Mouse (Mus musculus) NIH3T3 (cell line): ENCODE measurements at regions not wholly inside any gene's neighbourhood (a gene's known extent, or its start where the extent isn't known, plus 50 kb on each side); places are given as distances from the start of the nearest gene placed in this dataset.

Experiments used
- DNase-seq: peaks from one replicate; pipeline ENCODE4 v3.0.0-alpha.2; 2012; ENCODE audit warnings: low read depth

DNA sequence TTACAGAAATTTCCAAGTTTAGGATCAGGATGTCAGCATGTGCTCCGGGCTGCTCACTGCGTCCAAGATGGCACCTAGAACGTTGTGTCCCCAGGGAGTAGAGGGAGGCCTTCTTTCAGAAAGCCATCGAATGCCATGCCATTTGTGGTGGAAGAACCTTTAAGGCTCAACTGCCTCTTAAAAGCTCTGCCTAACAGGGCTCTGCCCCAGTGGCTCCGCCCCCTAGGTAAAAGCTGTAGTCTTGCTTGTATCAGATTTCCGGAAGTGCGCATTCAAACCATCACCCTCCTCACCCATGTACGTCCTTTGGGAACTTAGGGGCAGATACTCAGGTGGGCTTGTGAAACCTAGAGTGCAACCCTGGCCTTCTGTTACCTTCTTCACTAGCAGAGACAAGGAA lies 54.0 kb upstream of the Psmd7 start:
- DNase-seq = no peak

DNA sequence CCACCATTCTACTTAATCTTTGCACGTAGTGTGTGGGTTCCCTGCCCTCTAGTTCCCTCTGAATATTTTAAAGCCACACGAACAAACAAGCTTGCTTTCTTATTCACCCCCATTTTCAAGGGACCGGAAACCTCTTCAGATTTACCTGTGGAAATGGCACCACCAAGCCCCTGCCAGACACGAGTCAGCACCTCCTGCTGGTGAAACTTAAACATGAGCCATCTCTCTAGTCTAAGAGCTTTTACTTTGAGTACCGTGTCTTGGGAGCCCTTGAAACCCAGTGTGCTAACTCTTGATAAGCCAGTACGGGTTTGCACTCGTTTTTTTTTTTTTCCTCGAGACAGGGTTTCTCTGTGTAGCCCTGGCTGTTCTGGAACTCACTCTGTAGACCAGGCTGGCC lies 59.7 kb upstream of the Psmd7 start:
- DNase-seq = no peak

DNA sequence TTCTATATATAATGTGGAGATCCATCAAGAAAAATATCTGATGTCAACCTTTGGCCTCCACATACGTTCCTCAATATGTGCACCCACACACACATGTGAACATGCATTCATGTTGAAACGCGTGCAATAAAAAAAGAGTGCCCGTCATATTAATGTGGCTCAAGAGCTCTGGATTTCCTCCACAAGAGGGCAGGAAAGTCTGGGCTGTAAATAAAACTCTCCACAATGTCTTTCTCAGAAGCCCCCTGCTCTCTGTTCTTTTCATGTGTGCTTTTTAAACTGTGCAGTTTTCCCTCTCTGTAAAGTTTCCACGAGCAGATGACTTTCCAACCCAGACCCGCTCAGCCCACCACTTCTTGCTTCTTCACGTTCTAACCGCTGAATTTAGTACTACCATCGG lies 62.0 kb upstream of the Psmd7 start:
- DNase-seq = no peak

DNA sequence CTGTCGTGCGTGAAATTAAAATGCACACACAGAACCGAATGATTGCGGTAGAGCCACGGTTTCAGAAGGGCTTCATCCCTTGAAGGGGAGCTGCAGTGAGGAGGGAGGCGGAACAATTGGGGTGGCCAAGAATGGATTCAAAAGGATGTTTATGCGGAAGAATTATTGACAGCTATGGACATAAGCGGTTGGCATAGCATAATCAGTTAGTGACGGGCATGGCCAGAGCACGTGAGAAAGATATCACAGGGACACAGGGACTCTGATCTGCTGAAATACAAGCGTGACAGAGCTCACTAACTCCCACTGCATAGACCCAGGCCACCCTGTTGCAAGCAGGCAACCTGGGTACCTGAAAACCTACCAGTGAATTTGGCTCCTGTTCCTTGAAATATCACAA lies 63.2 kb upstream of the Psmd7 start:
- DNase-seq = no peak

DNA sequence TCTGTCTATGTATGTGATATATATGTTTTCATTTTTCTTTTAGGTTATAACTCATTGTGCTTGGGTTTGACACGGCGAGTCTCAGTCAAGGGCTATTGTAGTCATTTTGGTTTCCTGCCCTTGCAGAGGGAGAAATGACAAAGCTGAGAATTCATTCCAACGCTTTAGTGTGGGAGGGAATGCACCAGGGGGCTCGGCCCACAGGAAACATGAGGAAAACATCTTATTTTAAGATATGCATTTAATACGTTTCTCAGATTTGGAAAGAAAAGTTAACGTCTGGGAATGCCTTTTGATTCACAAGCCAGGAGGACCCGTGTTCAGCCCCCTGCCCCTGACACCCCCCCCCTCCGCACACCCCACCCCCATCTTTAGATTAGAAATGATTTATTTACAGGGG lies 64.0 kb upstream of the Psmd7 start:
- no peak for DNase-seq

DNA sequence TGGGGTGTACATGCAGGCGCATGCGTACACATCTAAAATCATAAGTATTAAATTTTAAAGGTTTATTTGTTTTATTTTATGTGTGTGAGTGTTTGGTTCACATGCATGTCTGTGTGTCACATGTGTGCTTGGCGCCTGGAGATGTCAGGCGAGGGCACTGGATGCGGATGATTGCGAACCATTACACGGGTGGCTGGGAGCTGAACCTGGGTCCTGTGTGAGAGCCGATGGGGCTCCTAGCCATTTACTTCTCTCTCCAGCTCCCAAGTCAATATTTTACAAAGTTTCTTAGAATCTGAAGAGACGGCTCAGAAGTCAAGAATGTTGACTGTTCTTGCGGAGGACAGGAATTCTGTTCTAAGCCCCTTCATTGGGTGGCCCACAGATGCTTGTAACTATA lies 65.4 kb upstream of the Psmd7 start:
- no peak for DNase-seq

DNA sequence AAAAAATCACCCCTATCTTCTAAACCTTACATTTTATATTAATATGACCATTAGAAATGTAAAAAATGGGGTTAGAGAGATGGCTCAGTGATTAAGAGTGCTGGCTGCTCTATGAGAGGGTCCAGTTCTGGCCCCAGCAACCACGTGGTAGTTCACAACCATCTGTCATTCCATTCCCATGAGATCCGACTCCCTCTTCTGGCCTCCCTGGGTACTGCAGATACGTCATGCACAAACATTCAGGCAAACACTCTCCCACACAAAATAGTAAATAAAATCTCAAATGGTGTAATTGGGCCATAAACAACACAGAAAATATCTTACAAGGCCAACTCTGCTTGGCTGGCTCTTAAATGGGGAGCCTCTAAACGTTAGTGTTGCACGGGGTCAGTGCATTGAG lies 68.4 kb upstream of the Psmd7 start:
- DNase-seq = no peak

DNA sequence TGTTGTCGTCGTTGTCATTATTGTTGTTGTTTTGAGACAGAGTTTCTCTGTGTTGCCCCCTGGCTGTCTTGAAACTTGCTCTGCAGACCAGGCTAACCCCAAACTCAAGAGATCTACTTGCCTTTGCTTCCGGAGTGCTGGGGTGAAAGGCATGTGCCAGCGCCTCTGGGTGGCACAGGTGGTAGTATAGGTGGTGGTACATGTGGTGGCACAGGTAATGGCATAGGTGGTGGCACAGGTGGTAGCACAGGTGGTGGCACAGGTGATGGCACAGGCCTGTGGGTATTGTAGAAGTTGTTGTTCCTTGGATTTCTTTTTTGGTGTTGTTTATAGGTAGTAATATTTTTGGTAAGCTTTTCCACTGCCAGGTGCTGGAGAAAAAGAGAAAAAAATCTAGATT lies 69.5 kb upstream of the Psmd7 start:
- no peak for DNase-seq

DNA sequence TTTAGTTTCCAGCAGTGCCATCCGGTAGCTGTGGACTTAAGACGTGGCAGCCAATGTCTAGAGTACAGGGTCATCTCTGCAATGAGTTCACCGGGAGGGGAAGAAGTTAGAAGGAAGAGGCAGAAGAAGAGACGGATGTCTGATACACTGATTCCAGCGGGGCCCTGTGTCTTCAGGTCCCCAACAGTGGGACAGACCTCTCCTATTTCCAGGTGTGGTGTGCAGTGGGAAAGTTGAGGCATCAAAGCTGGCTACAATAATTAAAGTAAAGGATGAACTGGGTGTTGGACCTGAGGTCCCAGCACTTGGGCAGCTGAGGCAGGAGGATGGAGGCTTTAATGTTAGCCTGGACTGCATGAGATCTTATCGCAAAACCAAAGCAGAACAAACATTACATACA lies 70.1 kb upstream of the Psmd7 start:
- DNase-seq = no peak

DNA sequence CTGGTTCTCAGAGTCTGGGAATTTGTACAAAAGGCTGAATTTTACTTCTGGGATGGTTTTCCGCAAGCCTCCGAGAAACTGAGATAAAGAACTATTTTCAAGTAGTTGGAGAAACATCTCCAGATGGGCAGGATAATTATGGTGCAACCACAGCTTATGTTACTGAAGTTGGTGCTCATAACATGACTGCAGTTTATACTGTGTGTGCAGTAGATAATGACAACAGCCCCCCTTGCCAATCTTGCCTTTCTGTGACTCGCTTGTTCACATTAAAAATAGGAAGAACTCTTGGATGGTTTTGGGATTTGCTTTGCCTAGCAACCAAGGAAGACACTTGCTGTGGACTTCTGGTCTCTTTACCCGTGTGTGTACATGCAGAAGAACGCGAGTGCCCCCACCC lies 72.4 kb upstream of the Psmd7 start:
- no peak for DNase-seq

DNA sequence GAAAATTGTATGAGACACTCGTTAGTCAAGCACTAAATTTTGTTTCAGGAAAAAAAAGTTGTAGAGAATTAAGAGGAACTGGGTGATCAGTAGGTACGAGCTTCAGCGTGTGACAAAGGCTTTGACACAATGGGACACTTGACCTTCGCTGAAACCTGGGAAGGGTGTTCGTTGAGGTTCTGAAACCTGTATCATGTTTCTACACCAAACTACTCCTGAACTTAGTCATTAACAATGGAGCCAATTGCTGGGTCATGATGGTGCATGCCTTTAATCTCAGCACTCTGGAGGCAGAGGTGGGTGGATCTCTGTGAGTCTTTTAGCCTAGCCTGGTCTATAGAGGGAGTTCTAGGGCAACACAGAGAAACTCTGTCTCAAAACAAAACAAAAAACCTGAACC lies 81.3 kb upstream of the Psmd7 start:
- DNase-seq = no peak

DNA sequence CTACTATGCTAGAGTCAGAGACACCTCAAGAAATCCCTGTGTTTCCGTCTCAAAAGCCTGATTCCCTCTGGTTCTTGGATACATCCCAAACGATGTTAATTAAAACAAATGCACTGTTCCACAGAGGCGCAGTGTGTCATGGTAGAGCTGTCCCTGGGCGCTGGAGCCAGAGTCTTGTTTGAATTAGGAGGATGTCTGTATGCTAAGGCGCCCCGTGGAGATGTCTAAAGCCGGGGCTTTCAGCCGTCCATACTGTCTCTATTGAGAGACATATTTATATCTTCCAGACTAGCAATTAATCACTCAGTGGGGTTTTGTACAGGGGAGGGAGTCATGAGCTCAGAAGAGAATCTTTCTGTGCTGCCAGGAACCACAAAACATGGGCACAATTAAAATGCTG lies 83.2 kb upstream of the Psmd7 start:
- DNase-seq = no peak

DNA sequence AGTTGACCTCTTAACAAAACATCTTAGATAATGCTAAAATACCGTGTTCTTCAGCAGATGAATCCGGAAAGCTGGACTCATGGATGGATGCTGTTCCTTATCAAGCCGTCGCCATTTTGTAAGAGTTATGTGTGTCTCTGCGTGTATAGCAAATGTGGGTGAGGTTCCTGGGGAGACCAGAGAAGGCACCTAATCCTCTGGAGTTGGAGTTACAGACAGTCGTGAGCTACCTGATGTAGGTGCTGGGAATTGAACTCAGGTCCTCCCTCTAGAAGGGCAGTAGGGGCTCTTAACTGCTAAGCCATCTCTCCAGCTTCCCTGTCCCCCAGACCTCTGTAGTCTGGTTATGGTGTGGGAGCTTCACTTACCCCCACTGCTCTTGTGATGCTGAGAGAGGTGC lies 84.4 kb upstream of the Psmd7 start:
- DNase-seq = no peak

DNA sequence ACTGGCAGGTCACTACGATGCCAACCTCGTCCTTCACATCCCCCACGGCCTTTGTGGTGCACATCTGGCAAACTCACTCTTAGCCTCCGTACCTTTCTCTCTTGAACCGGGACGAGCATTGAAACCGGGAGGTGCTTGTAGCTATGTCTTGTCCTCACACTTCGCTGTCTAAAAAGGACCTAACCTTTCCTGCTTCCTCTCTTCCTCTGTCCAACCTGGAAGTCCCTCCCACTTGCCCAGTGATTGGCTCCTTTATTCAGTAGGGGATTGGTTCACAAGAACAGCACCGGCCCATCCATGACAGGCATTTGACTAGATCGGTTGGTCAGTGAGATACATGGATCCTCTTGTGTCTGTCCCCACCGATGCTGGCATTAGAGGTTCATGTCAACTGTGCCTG lies 93.8 kb upstream of the Psmd7 start:
- no peak for DNase-seq

DNA sequence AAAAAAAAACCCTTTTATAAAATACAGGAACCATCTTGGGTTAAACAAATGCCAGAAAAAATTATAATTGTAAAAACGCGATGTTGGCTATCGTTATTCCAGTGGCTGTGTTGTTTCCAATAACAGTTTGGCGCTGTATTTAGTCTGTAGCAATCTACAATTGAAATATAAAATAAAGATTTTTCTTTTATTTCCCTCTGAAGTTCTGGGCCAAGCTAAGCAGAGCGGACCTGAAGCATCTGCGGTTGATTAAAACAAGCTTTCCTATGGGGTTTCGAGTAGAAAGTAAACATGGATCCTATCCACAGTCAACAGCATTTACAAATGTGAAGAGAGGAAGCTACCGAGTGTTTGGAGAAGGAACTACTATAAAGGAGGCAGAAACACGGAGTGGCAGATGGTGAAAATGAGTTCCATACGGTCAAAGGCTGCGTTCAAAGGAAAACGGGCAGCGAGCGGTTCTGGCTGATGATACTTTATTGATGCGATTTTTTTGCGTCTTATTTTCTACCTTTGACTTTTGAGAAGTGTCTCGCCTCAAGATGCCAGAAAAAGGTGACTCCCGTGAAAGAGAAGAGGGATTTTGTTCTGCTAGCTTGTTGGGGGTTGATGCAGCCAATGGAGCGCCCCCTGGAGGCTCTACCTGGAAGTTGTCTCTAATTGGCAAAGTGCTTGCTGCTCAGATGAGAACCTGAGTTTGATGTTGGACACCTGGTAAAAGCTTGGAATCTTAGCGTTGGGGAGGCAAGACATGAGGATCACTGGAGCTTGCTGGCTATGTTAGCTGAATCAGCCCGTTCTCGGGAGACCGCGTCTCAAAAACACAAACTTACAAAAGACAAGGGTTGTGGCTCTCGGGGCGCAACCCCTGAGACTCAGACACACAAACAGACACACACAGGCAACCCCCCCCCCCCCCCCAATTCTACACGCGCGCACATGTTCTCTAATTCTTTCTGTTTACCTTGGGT lies 96.7 kb upstream of the Psmd7 start:
- peak; percentile 32 for DNase-seq

DNA sequence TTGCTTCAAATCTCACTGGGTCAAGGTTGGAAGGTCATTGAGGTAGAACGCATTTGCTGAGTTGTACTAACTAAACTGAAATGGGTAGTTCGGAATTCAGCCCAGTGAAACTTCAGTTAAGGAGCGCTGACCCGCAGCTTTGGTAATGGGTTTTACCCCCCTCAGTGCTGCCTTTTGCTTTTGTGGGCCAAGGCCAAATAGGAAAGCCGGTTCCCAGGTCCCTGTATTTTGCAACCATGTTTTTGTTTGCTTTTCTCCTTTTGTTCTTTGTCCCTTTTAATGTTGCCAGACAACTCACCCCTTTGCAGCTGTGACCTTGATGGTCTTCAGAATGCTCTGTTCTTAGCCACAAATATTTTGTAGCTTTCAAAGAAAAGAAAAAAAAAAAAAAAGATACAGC lies 98.7 kb upstream of the Psmd7 start:
- no peak for DNase-seq

DNA sequence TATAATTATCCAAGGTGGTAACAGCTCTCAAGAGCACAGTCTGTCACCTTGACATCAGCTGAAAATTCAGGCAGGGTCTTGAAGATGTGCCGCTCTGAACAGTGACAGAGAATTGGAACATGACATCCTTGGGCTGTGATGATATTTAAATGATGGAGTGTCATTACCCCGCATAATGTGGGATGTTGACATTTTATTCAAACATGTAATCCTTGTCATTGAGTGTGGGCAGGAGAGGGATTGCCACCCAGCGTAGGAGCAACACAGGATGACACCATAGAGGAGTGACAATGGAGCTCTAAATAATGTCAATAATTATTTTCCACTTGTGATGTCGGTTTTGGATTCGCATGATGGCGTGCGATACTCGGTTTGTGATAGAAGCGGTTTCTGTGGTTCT lies 99.3 kb upstream of the Psmd7 start:
- DNase-seq = no peak

DNA sequence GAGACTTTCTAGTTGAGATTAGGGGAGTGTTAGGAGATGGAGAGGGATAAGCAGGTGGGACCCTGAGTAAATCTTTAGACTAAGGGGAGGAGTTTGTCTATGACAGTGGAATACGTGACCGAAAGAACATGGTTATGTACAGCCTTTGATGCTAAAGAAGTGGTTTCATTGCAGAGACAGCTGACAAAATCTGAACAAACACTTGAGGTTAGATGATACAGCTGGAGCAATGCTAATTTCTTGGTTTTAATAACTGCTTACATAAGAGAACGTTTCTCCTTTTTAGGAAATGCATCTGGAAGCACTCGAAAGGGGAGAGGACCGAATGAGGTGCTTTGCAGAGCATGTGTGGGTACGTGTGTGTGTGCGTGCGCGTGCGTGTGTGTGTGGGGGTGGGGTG lies 100.8 kb upstream of the Psmd7 start:
- no peak for DNase-seq

DNA sequence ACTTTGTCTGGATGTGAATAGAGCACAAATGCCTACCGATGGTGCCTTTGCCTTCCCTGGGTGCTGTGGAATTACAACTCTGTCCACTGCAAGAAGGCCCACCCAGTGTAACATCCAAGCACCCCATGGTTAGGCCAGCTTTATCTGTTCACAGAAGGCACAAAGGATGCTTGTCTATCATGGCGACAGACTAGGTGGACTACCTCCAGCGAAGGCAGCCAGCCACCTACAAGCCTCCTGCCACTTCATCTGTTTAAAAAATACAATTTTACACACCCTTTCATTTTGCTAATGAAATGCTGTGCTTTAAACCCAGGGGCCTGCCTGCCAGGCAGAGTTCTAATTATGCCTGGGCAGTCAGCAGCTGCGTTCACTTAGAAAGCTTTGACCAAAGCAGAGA lies 103.0 kb upstream of the Psmd7 start:
- no peak for DNase-seq

DNA sequence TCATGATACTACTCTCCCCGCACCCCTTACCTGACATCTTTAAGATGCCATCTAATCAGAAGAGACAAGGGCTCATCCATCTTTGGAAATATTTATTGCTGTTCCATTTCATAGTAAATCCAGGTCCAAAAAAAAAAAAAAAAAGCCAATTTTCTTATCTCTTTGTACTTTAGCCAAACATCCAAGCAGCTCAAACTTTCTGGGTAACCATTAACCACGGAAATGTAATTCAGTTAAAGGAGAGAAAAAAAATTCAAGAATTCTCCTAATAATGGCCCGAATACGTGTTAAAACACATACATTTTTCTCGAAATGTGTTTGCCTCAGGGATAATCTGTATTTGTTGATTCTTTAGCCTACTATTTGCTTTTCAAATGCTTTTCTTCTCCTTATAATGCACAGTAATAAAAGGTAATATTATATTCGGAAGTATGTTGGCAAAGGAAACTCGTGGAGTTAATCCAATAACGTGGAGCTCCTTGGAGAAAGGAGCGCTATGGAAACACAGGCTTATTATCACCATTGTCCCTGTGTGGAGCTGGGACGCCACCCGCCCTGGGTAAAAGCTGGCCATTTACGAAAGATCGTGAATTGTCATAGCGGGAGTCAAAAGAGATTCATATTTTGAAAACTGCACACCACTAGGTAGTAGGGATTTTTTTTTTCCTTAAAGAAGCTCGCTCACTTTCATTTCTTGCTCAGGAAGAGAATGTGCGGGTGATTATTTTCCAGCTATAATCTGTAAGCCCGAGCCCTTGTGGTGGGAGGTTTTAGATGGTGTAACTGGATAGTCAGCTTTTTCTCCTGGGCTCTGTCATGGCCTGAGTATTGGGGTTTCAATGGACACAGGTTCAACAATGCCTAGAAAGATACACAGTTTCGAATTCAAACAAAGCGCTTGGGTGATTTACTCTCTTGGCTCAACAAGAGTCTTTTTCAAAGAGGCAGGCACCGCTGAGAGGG lies 108.4 kb upstream of the Psmd7 start:
- DNase-seq = no peak

DNA sequence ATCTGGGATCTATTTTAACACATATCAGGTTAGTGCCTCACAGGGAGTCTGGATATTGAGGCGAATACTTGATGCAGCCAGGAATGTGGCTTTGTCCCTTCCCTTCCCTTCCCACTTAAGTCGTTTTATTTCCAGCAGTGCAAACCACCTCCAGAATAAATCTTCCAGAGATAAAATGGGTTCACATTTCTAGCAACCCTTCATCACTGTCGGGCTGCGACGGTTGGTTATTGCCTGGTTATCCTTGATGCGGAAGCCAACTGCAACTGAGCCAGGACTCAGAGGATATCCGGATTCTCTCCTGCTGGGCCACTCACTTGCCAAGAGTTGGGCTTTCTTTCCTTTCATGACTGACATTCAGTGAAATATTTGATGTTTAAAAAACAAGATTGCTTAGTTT lies 111.0 kb upstream of the Psmd7 start:
- DNase-seq = no peak

DNA sequence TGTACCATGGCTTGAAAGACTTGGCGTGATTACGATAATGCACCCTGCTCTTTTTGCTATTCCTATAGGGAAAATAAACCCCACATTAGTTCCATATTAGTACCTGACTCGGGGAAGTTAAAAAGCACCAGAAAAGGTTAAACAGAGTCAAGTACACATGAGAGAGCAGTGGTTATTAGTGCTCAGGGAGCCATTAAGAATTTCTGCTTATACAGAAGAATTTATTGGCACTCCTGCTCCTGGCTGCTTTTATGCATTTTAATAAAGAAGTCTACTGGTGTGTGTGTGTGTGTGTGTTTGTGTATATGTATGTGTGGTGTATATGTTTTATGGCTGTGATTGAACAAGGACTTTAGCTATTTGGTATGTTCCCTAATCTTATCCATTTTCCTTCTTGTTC lies 111.5 kb upstream of the Psmd7 start:
- no peak for DNase-seq

DNA sequence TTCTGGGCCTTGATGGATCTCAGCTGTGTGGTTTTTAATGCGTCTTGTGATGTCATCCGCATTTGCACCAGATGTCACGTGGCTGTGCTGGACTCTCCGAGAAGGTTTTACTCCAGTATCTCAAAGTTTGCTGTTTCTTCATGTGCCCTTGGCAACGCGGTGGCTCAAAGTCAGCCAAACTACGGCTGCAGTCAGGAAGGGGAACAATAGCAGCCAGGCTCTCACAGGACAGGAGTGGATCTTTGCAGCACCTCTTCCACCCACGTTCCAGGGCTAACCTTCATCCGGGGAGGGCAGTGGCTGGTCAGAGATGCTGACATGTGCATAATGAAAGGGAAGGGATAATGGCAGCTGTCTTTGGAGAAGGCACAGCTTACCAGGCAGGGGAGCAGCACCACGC lies 127.6 kb upstream of the Psmd7 start:
- DNase-seq = no peak
